Mouse (Mus musculus): ENCODE data around the gene Dpp6.

- no peak for TF ChIP-seq CTCF (IDR thresholded peaks at IDR 0.05; ENCODE audit: control insufficient read depth, insufficient read depth, insufficient read length)
- TF ChIP-seq MAX (IDR thresholded peaks at IDR 0.05) = no peak
- no peak for TF ChIP-seq MYOD1 (IDR thresholded peaks at IDR 0.05; ENCODE audit: control insufficient read depth, insufficient read length, low read depth)
- TF ChIP-seq USF1 (IDR thresholded peaks at IDR 0.05; ENCODE audit: low read depth) = no peak
- TF ChIP-seq CEBPB (IDR thresholded peaks at IDR 0.05; ENCODE audit: low read depth) = no peak
- no peak for TF ChIP-seq MYOG (IDR thresholded peaks at IDR 0.05; ENCODE audit: control insufficient read depth, extremely low read depth, insufficient read length)
Measured at GRCm38 (mm10) chr5:26934911-26935310, 117.9 kb downstream of the Dpp6 start.

All from C2C12 (cell line).